Mouse (Mus musculus) megakaryocyte, embryonic 14.5 days (primary cell): ENCODE results near the gene Olfr633.

Experiments
- FLI1 ChIP-seq: IDR thresholded peaks from 2 replicates; pipeline ENCODE4 v1.6.1; 2012; ENCODE audit warnings: low read length, inconsistent platforms, mixed read lengths
- GATA1 ChIP-seq: IDR thresholded peaks from 3 replicates; pipeline ENCODE4 v1.6.1; 2012; ENCODE audit warnings: mixed read lengths, low read length, inconsistent platforms, borderline replicate concordance

GRCm38 (mm10) chr7:103944137-103944536 is at the start of gene Olfr633:
- no peak for TF ChIP-seq GATA1
- TF ChIP-seq FLI1 = no peak
